Mouse (Mus musculus): ENCODE data around the gene Ccdc73. TPM values are rescaled to one million over a fixed set of nuclear protein-coding genes. Genes with fewer than 3 reads are reported as not detected.

Gene Ccdc73
- total and polyA plus RNA-seq, 3 experiments, result 2.2 to 5.1 (median 2.2) TPM

- dilution Hi-C loops (cut with MboI; ENCODE audit: extremely low pct_ligation_motif_present, extremely low pct_unique_long_range_greater_than_20kb, low sequenced_read_pairs) (no loop called here), in situ Hi-C loops (cut with MboI; ENCODE audit: low pct_ligation_motif_present, low pct_unique_long_range_greater_than_20kb, low sequenced_read_pairs) (no loop called here)
- Histone ChIP-seq H3K4me3 (replicated peaks in 1 of 3; ENCODE audit: low read depth in 2 of 3, low read length in 2 of 3, poor library complexity in 1 of 3) (no peak overlapping the region), H3K4me1 (ENCODE audit: control insufficient read depth in 1 of 2, insufficient read depth in 2 of 2) (peaks cover 2 to 23% of the 10 kb centered on the region in 2 experiments; a peak in 3 of 4 replicates), H3K27ac (ENCODE audit: insufficient read depth, low read depth) (no peak overlapping the region), H3K4me2 (ENCODE audit: insufficient read depth, low read depth, poor library complexity, severe bottlenecking) (peak overlapping the region; percentile 51), H3K9ac (ENCODE audit: insufficient read depth, low read depth) (no peak overlapping the region), H3K79me2 (replicated peaks; ENCODE audit: control insufficient read depth, extremely low read depth, insufficient read depth, poor library complexity, severe bottlenecking) (no peaks in the 10 kb centered on the region), H3K9me3 (replicated peaks; ENCODE audit: low read length) (no peaks in the 10 kb centered on the region), H3K36me3 (replicated peaks in 1 of 2; ENCODE audit: control insufficient read depth in 1 of 2, insufficient read depth in 1 of 2, low read length in 1 of 2) (no peaks in the 10 kb centered on the region), H3K27me3 (replicated peaks) (no peaks in the 10 kb centered on the region)
- DNase-seq (ENCODE audit: extremely low read depth), result peak; percentile 67
- TF ChIP-seq MAX (IDR thresholded peaks at IDR 0.05; ENCODE audit: low read length), result no peak
- no peak for TF ChIP-seq TBP (conservative IDR thresholded peaks at IDR 0.05; ENCODE audit: low read depth, low read length)
- no peak for TF ChIP-seq USF1 (IDR thresholded peaks at IDR 0.05; ENCODE audit: low read depth, low read length)
- no peak for TF ChIP-seq E2F4 (IDR thresholded peaks at IDR 0.05; ENCODE audit: insufficient replicate concordance, low read depth, low read length)
- no peak for TF ChIP-seq SMC3 (IDR thresholded peaks at IDR 0.05; ENCODE audit: low read depth, low read length)
- TF ChIP-seq SIN3A (IDR thresholded peaks at IDR 0.05; ENCODE audit: low read length), result no peak
- TF ChIP-seq RAD21 (IDR thresholded peaks at IDR 0.05; ENCODE audit: low read depth, low read length), result no peak
- no peak for TF ChIP-seq NRF1 (IDR thresholded peaks at IDR 0.05; ENCODE audit: low read depth, low read length)
- no peak for TF ChIP-seq POLR2AphosphoS2 (IDR thresholded peaks at IDR 0.05; ENCODE audit: low read depth, low read length)
- TF ChIP-seq HCFC1 (IDR thresholded peaks at IDR 0.05; ENCODE audit: low read depth, low read length), result no peak
- TF ChIP-seq MEF2A (IDR thresholded peaks at IDR 0.05; ENCODE audit: borderline replicate concordance, low read depth, low read length), result peak; percentile 49; the same call in 1 of the 2 replicates
- TF ChIP-seq JUND (conservative IDR thresholded peaks at IDR 0.05; ENCODE audit: low read depth, low read length), result peak; percentile 71
- TF ChIP-seq MAFK (IDR thresholded peaks at IDR 0.05; ENCODE audit: insufficient replicate concordance, low read length), result no peak
- peak; percentile 37; the same call in 1 of the 2 replicates for TF ChIP-seq ETS1 (conservative IDR thresholded peaks at IDR 0.05; ENCODE audit: low read depth, low read length)
- no peak for TF ChIP-seq ZMIZ1 (IDR thresholded peaks at IDR 0.05; ENCODE audit: low read depth, low read length)
- TF ChIP-seq CTCF (conservative IDR thresholded peaks at IDR 0.05 in 1 of 2, IDR thresholded peaks at IDR 0.05 in 1 of 2; ENCODE audit: low read depth in 2 of 2, low read length in 2 of 2), result no peak
- TF ChIP-seq TCF12 (IDR thresholded peaks at IDR 0.05; ENCODE audit: low read depth, low read length), result no peak
- peak; percentile 1; the same call in 1 of the 2 replicates for TF ChIP-seq ZNF384 (IDR thresholded peaks at IDR 0.05; ENCODE audit: low read depth, low read length)
- peak; percentile 90 for TF ChIP-seq BHLHE40 (IDR thresholded peaks at IDR 0.05; ENCODE audit: low read depth, low read length)
- TF ChIP-seq PAX5 (IDR thresholded peaks at IDR 0.05; ENCODE audit: low read length), result no peak
- TF ChIP-seq USF2 (conservative IDR thresholded peaks at IDR 0.05; ENCODE audit: low read depth, low read length), result no peak
- no peak for TF ChIP-seq NELFE (IDR thresholded peaks at IDR 0.05; ENCODE audit: low read depth, low read length)
- no peak for TF ChIP-seq ZC3H11A (IDR thresholded peaks at IDR 0.05; ENCODE audit: low read depth, low read length)
- TF ChIP-seq MAZ (IDR thresholded peaks at IDR 0.05; ENCODE audit: low read depth, low read length), result no peak
- no peak; the same call in 1 of the 2 replicates for TF ChIP-seq EP300 (IDR thresholded peaks at IDR 0.05; ENCODE audit: low read length)
- no peak for TF ChIP-seq CHD2 (IDR thresholded peaks at IDR 0.05; ENCODE audit: low read length)
- TF ChIP-seq CHD1 (IDR thresholded peaks at IDR 0.05; ENCODE audit: low read depth, low read length), result no peak
- TF ChIP-seq KAT2A (IDR thresholded peaks at IDR 0.05; ENCODE audit: insufficient replicate concordance, low read length), result no peak
- TF ChIP-seq IRF4 (IDR thresholded peaks at IDR 0.05; ENCODE audit: low read depth, low read length), result peak; percentile 92
- TF ChIP-seq MYC (IDR thresholded peaks at IDR 0.05; ENCODE audit: low read depth, low read length), result no peak
- TF ChIP-seq POLR2A (IDR thresholded peaks at IDR 0.05; ENCODE audit: low read depth, low read length), result no peak
- peak; percentile 59 for TF ChIP-seq JUN (IDR thresholded peaks at IDR 0.05; ENCODE audit: insufficient read depth, low read depth, low read length)
- no peak for TF ChIP-seq UBTF (IDR thresholded peaks at IDR 0.05; ENCODE audit: low read depth, low read length)
- no peak for TF ChIP-seq MXI1 (IDR thresholded peaks at IDR 0.05; ENCODE audit: low read depth, low read length)
- TF ChIP-seq GABPA (IDR thresholded peaks at IDR 0.05; ENCODE audit: insufficient replicate concordance, low read depth, low read length), result no peak
- no peak for TF ChIP-seq ELF1 (IDR thresholded peaks at IDR 0.05; ENCODE audit: low read depth, low read length)
- TF ChIP-seq RCOR1 (conservative IDR thresholded peaks at IDR 0.05; ENCODE audit: low read depth, low read length), result no peak
- TF ChIP-seq ZKSCAN1 (IDR thresholded peaks at IDR 0.05; ENCODE audit: borderline replicate concordance, low read depth, low read length), result no peak
Measured at GRCm38 (mm10) chr2:105036401-105037070, 168.9 kb downstream of the Ccdc73 start.

All from CH12.LX (cell line).